Mouse (Mus musculus) lung, postnatal 0 days (tissue): ENCODE measurements at regions not wholly inside any gene's neighbourhood (a gene's known extent, or its start where the extent isn't known, plus 50 kb on each side); places are given as distances from the start of the nearest gene placed in this dataset.

Source experiments
- CTCF ChIP-seq: IDR thresholded peaks from 2 replicates; pipeline ENCODE4 v1.5.1; 2016; ENCODE audit warnings: antibody characterized with exemption, mild to moderate bottlenecking
- EP300 ChIP-seq: IDR thresholded peaks from 2 replicates; pipeline ENCODE4 v1.6.1; 2016; ENCODE audit warnings: antibody characterized with exemption, mild to moderate bottlenecking, control low read depth

- TF ChIP-seq CTCF (no peak), EP300 (no peak)
These were observed 427.6 kb upstream of the Dph6 start for GRCm38 (mm10) chr2:115082292-115082809.
